Mouse (Mus musculus) subcutaneous adipose tissue, adult 2 months (tissue): ENCODE measurements around the gene Tbc1d23. TPM values are rescaled to one million over a fixed set of nuclear protein-coding genes. Genes with fewer than 3 reads are reported as not detected.

ENCODE experiments used
- polyA plus RNA-seq: library from polyadenylated mRNA; depleted of rRNA; stranded (reverse); fragments of >200 nt; gene quantifications from 2 replicates; pipeline ENCODE4 v1.2.3, GENCODE M21; 2012; ENCODE audit warnings: low replicate concordance; rRNA removed

Gene Tbc1d23
- polyA plus RNA-seq, result 15.7 and 16.0 TPM in 2 replicates

GRCm38 (mm10) chr16:57231089-57231936 is at the start of gene Tbc1d23:
Gene Tbc1d23 (minus strand): TSS chr16:57231504.

GRCm38 (mm10) chr16:57166611-57167513 is 64.4 kb downstream of the Tbc1d23 start, which contains the start of gene Nit2:
Gene Nit2 (minus strand): TSS chr16:57167341.

DNA sequence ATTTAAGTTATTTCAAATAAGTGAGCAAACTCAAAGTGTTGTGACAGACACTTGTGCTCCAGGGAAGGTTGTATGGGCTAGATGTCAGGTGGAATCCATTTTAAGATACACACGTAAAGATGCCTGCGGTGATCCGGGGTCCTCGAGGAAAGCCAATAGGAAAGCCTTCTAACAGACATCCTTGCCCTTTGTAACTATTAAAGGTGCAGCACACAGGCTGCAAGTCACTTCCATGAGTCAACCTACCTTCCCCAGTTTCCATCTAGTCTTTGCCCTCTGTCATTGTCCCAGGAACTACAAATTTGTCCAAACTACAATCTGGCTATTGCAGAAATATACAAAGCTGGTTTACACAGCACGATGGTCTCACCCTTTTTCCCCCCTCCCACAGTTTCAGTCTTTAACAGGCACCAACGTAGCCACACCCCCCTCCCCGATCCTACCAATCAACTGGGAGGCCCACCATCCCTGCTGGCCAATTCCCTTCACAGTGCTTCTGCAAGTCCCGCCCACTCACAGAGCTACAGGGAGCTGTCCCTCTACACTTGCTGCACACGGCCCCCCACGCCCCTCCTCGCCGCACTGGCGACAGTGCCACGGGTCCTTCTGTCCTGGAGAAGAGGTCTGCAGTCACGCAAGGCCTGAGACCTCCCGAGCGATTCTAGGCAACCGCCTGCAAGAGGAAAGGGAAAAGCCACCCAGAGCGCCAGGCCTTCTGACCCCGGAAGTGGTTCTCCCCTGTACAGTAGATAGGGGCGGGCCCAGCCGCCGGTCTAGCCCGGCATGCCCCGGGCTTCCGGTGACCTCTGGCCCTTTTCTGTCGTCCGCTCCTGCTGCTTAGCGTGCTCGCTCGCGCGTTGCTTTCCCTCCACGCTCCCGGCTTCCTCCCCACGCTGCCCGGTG is 110.1 kb downstream of the Tbc1d23 start, which contains the start of gene Tomm70a:
TSS of gene Tomm70a (plus strand) at position 791 of the 903 bp plus-strand sequence.

Other genes starting within 250 kb of the Tbc1d23 start
- not detected in 2 replicates for gene Tmem45a2, start 160.1 kb downstream of the Tbc1d23 start, polyA plus RNA-seq
- gene Tomm70a, start 109.8 kb downstream of the Tbc1d23 start, polyA plus RNA-seq, result 13.1 and 14.6 TPM in 2 replicates
- gene Nit2, start 64.2 kb downstream of the Tbc1d23 start, polyA plus RNA-seq, result 27.7 and 31.3 TPM in 2 replicates
- gene Tmem30c, start 61.4 kb upstream of the Tbc1d23 start, polyA plus RNA-seq, result not detected in 2 replicates
- 13.3 and 22.8 TPM in 2 replicates for gene Filip1l, start 121.6 kb upstream of the Tbc1d23 start, polyA plus RNA-seq